Mouse (Mus musculus): ENCODE results near the gene Ddx6. TPM values are rescaled to one million over a fixed set of nuclear protein-coding genes. Genes with fewer than 3 reads are reported as not detected.

The Ddx6 gene
- total and polyA plus RNA-seq, 2 experiments from 2014 or later: 18.3 to 76.2 TPM

- Histone ChIP-seq H3K36me3 (ENCODE audit: insufficient read depth) (no peaks in the 10 kb centered on the region), H3K27ac (ENCODE audit: low read depth, low read length) (no peak overlapping the region), H3K4me1 (ENCODE audit: insufficient read depth) (no peaks in the 10 kb centered on the region), H3K4me3 (ENCODE audit: low read depth, low read length) (no peak overlapping the region), H3K9ac (no peak overlapping the region), H3K9me3 (ENCODE audit: low read length) (no peaks in the 10 kb centered on the region), H3K4me2 (ENCODE audit: low read depth) (no peak overlapping the region), H3K27me3 (ENCODE audit: insufficient read depth, low read length) (no peaks in the 10 kb centered on the region)
- no peak for TF ChIP-seq CTCF (IDR thresholded peaks at IDR 0.05; ENCODE audit: low read depth)
- ATAC-seq (no peak), DNase-seq (no peak)
- 88% methylated on average over 5 of the region's 5 CpGs for WGBS
Measured at GRCm38 (mm10) chr9:44671416-44671815, 66.7 kb downstream of the Ddx6 start.

- no peak for TF ChIP-seq CTCF (IDR thresholded peaks at IDR 0.05; ENCODE audit: low read depth)
- no peaks in the 10 kb centered on the region for H3K9me3 ChIP-seq (ENCODE audit: low read length)
- H3K27ac ChIP-seq (ENCODE audit: low read depth, low read length): no peak overlapping the region
- ATAC-seq: no peak
- WGBS: 85% methylated on average over 2 of the region's 2 CpGs
- H3K4me1 ChIP-seq (ENCODE audit: insufficient read depth): no peaks in the 10 kb centered on the region
- no peak overlapping the region for H3K9ac ChIP-seq
- no peak for DNase-seq
- H3K4me3 ChIP-seq (ENCODE audit: low read depth, low read length): no peak overlapping the region
- no peaks in the 10 kb centered on the region for H3K36me3 ChIP-seq (ENCODE audit: insufficient read depth)
- no peaks in the 10 kb centered on the region for H3K27me3 ChIP-seq (ENCODE audit: insufficient read depth, low read length)
- no peak overlapping the region for H3K4me2 ChIP-seq (ENCODE audit: low read depth)
Measured at GRCm38 (mm10) chr9:44672291-44672865, 67.7 kb downstream of the Ddx6 start.

DNA sequence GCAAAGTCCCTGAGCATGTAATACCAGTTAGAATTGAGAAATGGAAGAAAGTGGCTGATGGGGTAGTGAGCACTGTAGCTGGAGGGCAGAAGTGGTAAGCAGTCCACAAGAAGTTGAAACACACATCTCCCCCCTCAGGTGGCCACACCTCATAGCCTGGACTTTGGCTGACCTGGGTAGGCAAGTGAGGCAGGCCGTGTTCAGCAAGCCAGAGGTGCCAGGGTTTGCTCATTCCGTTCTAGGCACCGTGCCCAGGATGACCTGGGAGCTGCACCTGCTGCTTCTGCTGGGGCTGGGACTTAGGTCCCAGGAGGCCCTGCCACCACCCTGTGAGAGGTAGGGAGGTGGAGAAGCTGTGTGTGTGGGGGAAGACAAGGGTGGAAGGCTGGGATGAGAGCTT, 68.3 kb downstream of the Ddx6 start, which contains the start of gene Treh:
Treh (plus strand) TSS at position 229 of the 400 bp plus-strand sequence.
- Histone ChIP-seq H3K4me3 (ENCODE audit: low read depth, low read length) (no peak within 1 kb of the TSS), H3K36me3 (ENCODE audit: insufficient read depth) (no peaks in the 10 kb centered on the region), H3K4me2 (ENCODE audit: low read depth) (no peak within 1 kb of the TSS), H3K27ac (ENCODE audit: low read depth, low read length) (no peak within 1 kb of the TSS), H3K27me3 (ENCODE audit: insufficient read depth, low read length) (no peaks in the 10 kb centered on the region), H3K9ac (no peak within 1 kb of the TSS), H3K4me1 (ENCODE audit: insufficient read depth) (no peaks in the 10 kb centered on the region), H3K9me3 (ENCODE audit: low read length) (no peaks in the 10 kb centered on the region)
- ATAC-seq: no peak
- 80% methylated on average over 3 of the region's 3 CpGs for WGBS
- TF ChIP-seq CTCF (IDR thresholded peaks at IDR 0.05; ENCODE audit: low read depth): no peak
- DNase-seq: no peak

DNA sequence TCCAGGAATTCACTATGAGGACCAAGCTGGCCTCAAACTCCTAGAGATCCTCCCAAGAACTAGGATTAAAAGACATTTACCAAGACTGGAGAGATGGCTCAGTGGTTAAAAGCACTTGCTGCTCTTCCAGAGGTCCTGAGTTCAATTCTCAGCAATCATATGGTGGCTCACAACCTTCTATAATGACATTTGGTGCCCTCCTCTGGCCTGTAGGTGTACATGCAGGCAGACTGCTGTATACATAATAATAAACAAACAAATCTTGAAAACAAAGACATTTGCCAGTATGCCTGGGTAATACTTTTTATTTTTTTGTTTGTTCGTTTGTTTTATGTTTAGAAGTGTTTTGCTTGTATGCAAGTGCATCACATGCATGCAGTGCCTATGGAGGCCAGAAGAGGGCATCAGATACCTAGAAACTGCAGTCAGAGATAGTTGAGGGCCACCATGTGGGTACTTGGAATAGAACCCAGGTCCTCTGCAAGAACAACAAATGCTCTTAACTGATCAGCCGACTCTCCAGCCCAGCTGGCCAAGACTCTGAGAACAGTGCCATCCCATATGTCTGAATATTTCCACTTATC, 73.7 kb downstream of the Ddx6 start:
- no peaks in the 10 kb centered on the region for H3K9me3 ChIP-seq (ENCODE audit: low read length)
- no peak for DNase-seq
- 92% methylated on average over 2 of the region's 2 CpGs for WGBS

GRCm38 (mm10) chr9:44679565-44679964, 74.9 kb downstream of the Ddx6 start:
- ATAC-seq (no peak), DNase-seq (no peak)
- Histone ChIP-seq H3K9ac (no peak overlapping the region), H3K36me3 (ENCODE audit: insufficient read depth) (no peaks in the 10 kb centered on the region), H3K9me3 (ENCODE audit: low read length) (no peaks in the 10 kb centered on the region), H3K27me3 (ENCODE audit: insufficient read depth, low read length) (no peaks in the 10 kb centered on the region), H3K4me3 (ENCODE audit: low read depth, low read length) (no peak overlapping the region), H3K4me2 (ENCODE audit: low read depth) (no peak overlapping the region), H3K27ac (ENCODE audit: low read depth, low read length) (no peak overlapping the region), H3K4me1 (ENCODE audit: insufficient read depth) (no peaks in the 10 kb centered on the region)
- TF ChIP-seq CTCF (IDR thresholded peaks at IDR 0.05; ENCODE audit: low read depth): no peak
- WGBS: 68% methylated on average over 5 of the region's 5 CpGs

More for the DNA sequence above, 73.7 kb downstream of the Ddx6 start:
- Histone ChIP-seq H3K4me1 (ENCODE audit: insufficient read depth) (no peaks in the 10 kb centered on the region), H3K27me3 (ENCODE audit: insufficient read depth, low read length) (no peaks in the 10 kb centered on the region), H3K9ac (no peak overlapping the region), H3K4me3 (ENCODE audit: low read depth, low read length) (no peak overlapping the region), H3K4me2 (ENCODE audit: low read depth) (no peak overlapping the region), H3K36me3 (ENCODE audit: insufficient read depth) (no peaks in the 10 kb centered on the region), H3K27ac (ENCODE audit: low read depth, low read length) (no peak overlapping the region)
- no peak for ATAC-seq
- TF ChIP-seq CTCF (IDR thresholded peaks at IDR 0.05; ENCODE audit: low read depth): peak; percentile 26; the same call in 1 of the 2 replicates

GRCm38 (mm10) chr9:44683046-44683445, 78.4 kb downstream of the Ddx6 start:
- H3K4me1 ChIP-seq (ENCODE audit: insufficient read depth): no peaks in the 10 kb centered on the region
- no peak for TF ChIP-seq CTCF (IDR thresholded peaks at IDR 0.05; ENCODE audit: low read depth)
- WGBS: 89% methylated on average over 8 of the region's 8 CpGs
- H3K27me3 ChIP-seq (ENCODE audit: insufficient read depth, low read length): no peaks in the 10 kb centered on the region
- DNase-seq (no peak), ATAC-seq (no peak)
- peaks cover 19% of the 10 kb centered on the region for H3K36me3 ChIP-seq (ENCODE audit: insufficient read depth)
- H3K4me2 ChIP-seq (ENCODE audit: low read depth): no peak overlapping the region
- no peak overlapping the region for H3K9ac ChIP-seq
- no peak overlapping the region for H3K27ac ChIP-seq (ENCODE audit: low read depth, low read length)
- H3K4me3 ChIP-seq (ENCODE audit: low read depth, low read length): no peak overlapping the region
- no peaks in the 10 kb centered on the region for H3K9me3 ChIP-seq (ENCODE audit: low read length)

All from forebrain, postnatal 0 days (tissue).